Mouse (Mus musculus): Measurements from ENCODE around the gene Hbs1l. TPM values are rescaled to one million over a fixed set of nuclear protein-coding genes. Genes with fewer than 3 reads are reported as not detected.

The Hbs1l gene
- polyA plus RNA-seq, 1 experiment: 73.6 TPM

- peaks cover 13% of the 10 kb centered on the region for H3K4me1 ChIP-seq (ENCODE audit: control insufficient read depth, insufficient read depth, low read length)
- no peak for TF ChIP-seq CTCF (IDR thresholded peaks at IDR 0.05; ENCODE audit: borderline replicate concordance, insufficient read depth, low read length)
- TF ChIP-seq POLR2A (IDR thresholded peaks at IDR 0.05; ENCODE audit: low read depth, low read length): no peak
- H3K4me3 ChIP-seq (ENCODE audit: insufficient read depth, low read length): no peak overlapping the region
- no peak overlapping the region for H3K27ac ChIP-seq (ENCODE audit: insufficient read depth, low read length)
These were observed 6.0 kb downstream of the Hbs1l start for GRCm38 (mm10) chr10:21301822-21302221.

- H3K4me3 ChIP-seq (ENCODE audit: insufficient read depth, low read length): no peak overlapping the region
- H3K27ac ChIP-seq (ENCODE audit: insufficient read depth, low read length): peak overlapping the region; percentile 84
These were observed 9.2 kb downstream of the Hbs1l start for GRCm38 (mm10) chr10:21304672-21305632.

DNA sequence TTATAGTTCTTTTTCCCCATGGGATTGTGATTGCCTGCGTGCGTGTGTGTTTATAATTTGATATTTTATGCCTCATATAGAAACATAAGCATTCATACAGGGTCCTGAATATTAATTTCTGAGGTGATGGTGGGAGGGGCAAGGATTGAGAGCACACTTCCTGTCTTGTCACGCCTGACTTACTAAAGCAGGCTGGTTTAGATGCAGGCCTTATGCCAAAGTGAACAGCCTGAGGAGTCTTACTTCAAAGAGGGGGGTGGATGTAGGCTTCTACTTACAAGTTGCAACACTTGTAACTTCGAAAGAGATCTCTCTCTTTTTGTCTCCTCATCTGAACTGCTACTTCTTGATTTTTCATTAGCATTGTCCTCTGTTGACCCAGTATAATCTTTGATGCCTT lies 18.0 kb downstream of the Hbs1l start:
- Histone ChIP-seq H3K4me3 (ENCODE audit: insufficient read depth, low read length) (no peak overlapping the region), H3K4me1 (ENCODE audit: control insufficient read depth, insufficient read depth, low read length) (no peaks in the 10 kb centered on the region), H3K27ac (ENCODE audit: insufficient read depth, low read length) (no peak overlapping the region)
- TF ChIP-seq POLR2A (IDR thresholded peaks at IDR 0.05; ENCODE audit: low read depth, low read length) (no peak), CTCF (IDR thresholded peaks at IDR 0.05; ENCODE audit: borderline replicate concordance, insufficient read depth, low read length) (no peak)

More at GRCm38 (mm10) chr10:21304672-21305632, 9.2 kb downstream of the Hbs1l start:
- TF ChIP-seq CTCF (IDR thresholded peaks at IDR 0.05; ENCODE audit: borderline replicate concordance, insufficient read depth, low read length) (no peak), POLR2A (IDR thresholded peaks at IDR 0.05; ENCODE audit: low read depth, low read length) (no peak)
- peaks cover 8% of the 10 kb centered on the region for H3K4me1 ChIP-seq (ENCODE audit: control insufficient read depth, insufficient read depth, low read length)

GRCm38 (mm10) chr10:21316123-21316522 lies 20.3 kb downstream of the Hbs1l start:
- no peak overlapping the region for H3K4me3 ChIP-seq (ENCODE audit: insufficient read depth, low read length)
- no peak for TF ChIP-seq POLR2A (IDR thresholded peaks at IDR 0.05; ENCODE audit: low read depth, low read length)
- no peak for TF ChIP-seq CTCF (IDR thresholded peaks at IDR 0.05; ENCODE audit: borderline replicate concordance, insufficient read depth, low read length)
- H3K4me1 ChIP-seq (ENCODE audit: control insufficient read depth, insufficient read depth, low read length): no peaks in the 10 kb centered on the region
- H3K27ac ChIP-seq (ENCODE audit: insufficient read depth, low read length): no peak overlapping the region

GRCm38 (mm10) chr10:21318250-21318649 lies 22.5 kb downstream of the Hbs1l start:
- Histone ChIP-seq H3K27ac (ENCODE audit: insufficient read depth, low read length) (no peak overlapping the region), H3K4me1 (ENCODE audit: control insufficient read depth, insufficient read depth, low read length) (no peaks in the 10 kb centered on the region), H3K4me3 (ENCODE audit: insufficient read depth, low read length) (no peak overlapping the region)
- no peak for TF ChIP-seq CTCF (IDR thresholded peaks at IDR 0.05; ENCODE audit: borderline replicate concordance, insufficient read depth, low read length)
- TF ChIP-seq POLR2A (IDR thresholded peaks at IDR 0.05; ENCODE audit: low read depth, low read length): no peak

DNA sequence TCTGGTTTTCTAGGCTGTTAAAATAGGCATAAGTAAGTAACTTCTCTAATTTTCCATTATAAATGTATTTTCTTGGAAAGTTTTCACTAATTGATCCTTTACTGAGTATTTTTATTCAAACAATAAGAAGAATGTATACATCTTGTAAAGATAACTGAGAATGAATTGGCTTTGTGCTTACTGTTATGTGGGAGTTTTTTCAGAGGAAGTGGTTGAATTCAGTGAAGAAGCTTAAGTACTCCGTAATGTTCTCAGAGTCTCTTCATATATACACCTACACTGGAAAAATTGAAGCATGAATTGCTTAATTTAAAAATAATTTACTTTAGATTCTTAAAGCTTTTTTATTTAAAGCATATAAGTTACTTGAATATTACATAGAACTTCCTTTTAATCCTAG lies 23.2 kb downstream of the Hbs1l start:
- no peak for TF ChIP-seq POLR2A (IDR thresholded peaks at IDR 0.05; ENCODE audit: low read depth, low read length)
- TF ChIP-seq CTCF (IDR thresholded peaks at IDR 0.05; ENCODE audit: borderline replicate concordance, insufficient read depth, low read length): no peak

DNA sequence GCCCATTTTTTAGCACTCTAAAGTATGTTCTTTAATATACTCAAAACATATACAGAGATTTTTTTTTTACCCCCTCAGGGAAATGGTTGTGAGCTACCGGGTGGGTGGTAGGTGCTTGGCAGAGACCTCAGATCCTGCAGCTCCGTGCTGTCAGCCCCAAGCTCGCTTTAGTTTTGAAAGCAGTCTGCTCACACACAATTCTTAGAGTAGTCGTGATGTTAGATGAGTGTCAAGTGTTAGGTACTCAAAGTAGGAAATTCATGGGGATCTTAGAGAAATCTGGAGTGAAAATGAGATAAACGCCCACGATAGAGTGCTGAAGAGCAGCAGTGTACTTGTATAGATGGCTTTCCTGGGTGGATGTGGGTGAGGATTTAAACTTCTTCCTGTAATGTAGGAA lies 24.8 kb downstream of the Hbs1l start:
- TF ChIP-seq CTCF (IDR thresholded peaks at IDR 0.05; ENCODE audit: borderline replicate concordance, insufficient read depth, low read length) (no peak), POLR2A (IDR thresholded peaks at IDR 0.05; ENCODE audit: low read depth, low read length) (no peak)
- Histone ChIP-seq H3K27ac (ENCODE audit: insufficient read depth, low read length) (no peak overlapping the region), H3K4me3 (ENCODE audit: insufficient read depth, low read length) (no peak overlapping the region), H3K4me1 (ENCODE audit: control insufficient read depth, insufficient read depth, low read length) (no peaks in the 10 kb centered on the region)

More for the DNA sequence above, 23.2 kb downstream of the Hbs1l start:
- H3K4me1 ChIP-seq (ENCODE audit: control insufficient read depth, insufficient read depth, low read length): no peaks in the 10 kb centered on the region
- H3K4me3 ChIP-seq (ENCODE audit: insufficient read depth, low read length): no peak overlapping the region
- no peak overlapping the region for H3K27ac ChIP-seq (ENCODE audit: insufficient read depth, low read length)

- Histone ChIP-seq H3K4me3 (ENCODE audit: insufficient read depth, low read length) (no peak overlapping the region), H3K27ac (ENCODE audit: insufficient read depth, low read length) (no peak overlapping the region)
- TF ChIP-seq CTCF (IDR thresholded peaks at IDR 0.05; ENCODE audit: borderline replicate concordance, insufficient read depth, low read length) (no peak), POLR2A (IDR thresholded peaks at IDR 0.05; ENCODE audit: low read depth, low read length) (no peak)
These were observed 30.6 kb downstream of the Hbs1l start for GRCm38 (mm10) chr10:21326352-21326751.

GRCm38 (mm10) chr10:21327605-21328135 lies 31.9 kb downstream of the Hbs1l start:
- H3K27ac ChIP-seq (ENCODE audit: insufficient read depth, low read length): no peak overlapping the region
- no peaks in the 10 kb centered on the region for H3K4me1 ChIP-seq (ENCODE audit: control insufficient read depth, insufficient read depth, low read length)
- no peak for TF ChIP-seq POLR2A (IDR thresholded peaks at IDR 0.05; ENCODE audit: low read depth, low read length)
- no peak for TF ChIP-seq CTCF (IDR thresholded peaks at IDR 0.05; ENCODE audit: borderline replicate concordance, insufficient read depth, low read length)
- no peak overlapping the region for H3K4me3 ChIP-seq (ENCODE audit: insufficient read depth, low read length)

More at GRCm38 (mm10) chr10:21326352-21326751, 30.6 kb downstream of the Hbs1l start:
- H3K4me1 ChIP-seq (ENCODE audit: control insufficient read depth, insufficient read depth, low read length): no peaks in the 10 kb centered on the region
